ENCODE assay signal across 7 mouse cellular contexts in genomic region chr5:150906053-150907040, GRCm38 (mm10). TPM values are rescaled to one million over a fixed set of nuclear protein-coding genes. Genes with fewer than 3 reads are reported as not detected.
DNase-seq lines count a peak whose midpoint lies in the region.

No protein-coding gene starts in this region.

- H3K36me3 ChIP-seq in embryonic facial prominence, embryonic 10.5 days (replicated peaks), result no peaks in the 10 kb centered on the region

- WGBS in embryonic facial prominence, embryonic 10.5 days, result 32% methylated on average over 9 of the region's 9 CpGs

- H3K4me1 ChIP-seq in embryonic facial prominence, embryonic 10.5 days, result peaks cover 11% of the 10 kb centered on the region

- peak; percentile 27 for DNase-seq in embryonic facial prominence, embryonic 10.5 days (ENCODE audit: low spot score)
- peak; percentile 38 to 62 for DNase-seq in frontal cortex, postnatal 14 days (ENCODE audit: low spot score in 2 of 2)
- peak; percentile 73 to 76 for DNase-seq in left cerebral cortex, adult 9 months (ENCODE audit: low spot score in 2 of 2)
- peak; percentile 74 for DNase-seq in right cerebral cortex, adult 18-20 months
- no peak for DNase-seq in T-cell, adult 2 months (ENCODE audit: low spot score)
- DNase-seq in cerebellum, adult 9-10 months, result no peak
- no peak for DNase-seq in spleen, adult 12 weeks (ENCODE audit: low spot score)

- H3K27ac ChIP-seq in embryonic facial prominence, embryonic 10.5 days (replicated peaks), result no peak overlapping the region

- peaks cover 8% of the 10 kb centered on the region; the same call in 1 of the 2 replicates for H3K9me3 ChIP-seq in embryonic facial prominence, embryonic 10.5 days

- no peaks in the 10 kb centered on the region for H3K27me3 ChIP-seq in embryonic facial prominence, embryonic 10.5 days (replicated peaks; ENCODE audit: low read depth, poor library complexity, severe bottlenecking)

- no peak overlapping the region for H3K4me3 ChIP-seq in embryonic facial prominence, embryonic 10.5 days

RNA-seq across cellular contexts. Expression of gene Kl, which starts 46.1 kb away (rescaled TPM):
- 0.06 TPM in 1 of 2 replicates, not detected in the other for polyA plus RNA-seq in embryonic facial prominence, embryonic 10.5 days (2016; fragmentation: Nextera tagmentation; extraction: Ambion mirVana)

Comparison
In these comparisons a context has a peak if more than half of its experiments do, and no peak if none do; other contexts are left out.
1. DNase-seq: peak in embryonic facial prominence, embryonic 10.5 days (single experiment), frontal cortex, postnatal 14 days (2 of 2), left cerebral cortex, adult 9 months (2 of 2) and right cerebral cortex, adult 18-20 months (single experiment); none in T-cell, adult 2 months (single experiment), cerebellum, adult 9-10 months (single experiment) and spleen, adult 12 weeks (single experiment).